Mouse (Mus musculus) forebrain, embryonic 11.5 days (tissue): ENCODE measurements around the gene Oxnad1. TPM values are rescaled to one million over a fixed set of nuclear protein-coding genes. Genes with fewer than 3 reads are reported as not detected.
"Not testable (repeated sequence)": the region's sequence is repeated elsewhere in the genome, so short reads cannot be mapped to it uniquely, and the experiment has no call there.

Experiments used
- ATAC-seq: fragments of 200-750 bp; cut with Nextera tagmentation; replicated peaks from 2 replicates; pipeline ENCODE4 v1.8.0; 2017; ENCODE audit warnings: moderate TSS enrichment; ENCODE audit not compliant: low FRiP score
- DNase-seq: peaks from one replicate; pipeline ENCODE4 v3.0.0-alpha.2; 2017; ENCODE audit warnings: low spot score
- H3K27ac ChIP-seq: fragments of 300-500 bp; sonication (generic); 2 replicates; pipeline ENCODE4 v1.5.1; 2014; ENCODE audit warnings: low read depth, low read length
- H3K27me3 ChIP-seq: fragments of 300-500 bp; sonication (generic); 2 replicates; pipeline ENCODE4 v1.6.1; 2014; ENCODE audit warnings: mild to moderate bottlenecking, low read length, mixed read lengths; ENCODE audit not compliant: control insufficient read depth, insufficient read depth
- H3K36me3 ChIP-seq: fragments of 300-500 bp; sonication (generic); 2 replicates; pipeline ENCODE4 v1.6.1; 2014; ENCODE audit warnings: mild to moderate bottlenecking, low read length, moderate library complexity, mixed read lengths; ENCODE audit not compliant: control insufficient read depth, insufficient read depth
- H3K4me1 ChIP-seq: fragments of 300-500 bp; sonication (generic); replicated peaks from 2 replicates; pipeline ENCODE4 v1.6.1; 2014; ENCODE audit warnings: low read length, mixed read lengths; ENCODE audit not compliant: control insufficient read depth, insufficient read depth
- H3K4me2 ChIP-seq: fragments of 300-500 bp; sonication (generic); 2 replicates; pipeline ENCODE4 v1.6.1; 2014; ENCODE audit warnings: low read depth, mild to moderate bottlenecking, low read length, moderate library complexity, mixed read lengths; ENCODE audit not compliant: severe bottlenecking
- H3K4me3 ChIP-seq: fragments of 300-500 bp; sonication (generic); 2 replicates; pipeline ENCODE4 v1.5.1; 2014; ENCODE audit warnings: low read depth, low read length
- H3K9ac ChIP-seq: fragments of 300-500 bp; sonication (generic); 2 replicates; pipeline ENCODE4 v1.6.1; 2014; ENCODE audit warnings: low read length
- H3K9me3 ChIP-seq: fragments of 300-500 bp; sonication (generic); 2 replicates; pipeline ENCODE4 v1.6.1; 2016; ENCODE audit warnings: low read length, mixed read lengths; ENCODE audit not compliant: control insufficient read depth
- WGBS: fragments of 180-500 bp; shearing (Covaris S2); extraction: QIAGEN DNeasy Blood & Tissue Kit; methylation state at CpG from one replicate; pipeline ENCODE4 v1.1.7; 2014; 5-methylcytosine and 5-hydroxymethylcytosine counted together
- polyA plus RNA-seq: library from polyadenylated mRNA; unstranded; fragments of >200 nt; fragmentation: Nextera tagmentation; extraction: Ambion mirVana; gene quantifications from 2 replicates; pipeline ENCODE4 v1.2.1, GENCODE M21; 2014

Gene Oxnad1
- polyA plus RNA-seq, 1 experiment from 2014 or later = 20.2 TPM

GRCm38 (mm10) chr14:32083466-32083865, 1.7 kb upstream of the Oxnad1 start:
- Histone ChIP-seq H3K4me1 (no peaks in the 10 kb centered on the region), H3K27me3 (no peaks in the 10 kb centered on the region), H3K9me3 (no peaks in the 10 kb centered on the region), H3K36me3 (peaks cover 11% of the 10 kb centered on the region; the same call in 1 of the 2 replicates), H3K9ac (no peak overlapping the region), H3K4me3 (no peak overlapping the region), H3K4me2 (no peak overlapping the region), H3K27ac (no peak overlapping the region)
- DNase-seq (no peak), ATAC-seq (no peak)
- 92% methylated on average over 2 of the region's 2 CpGs for WGBS

DNA sequence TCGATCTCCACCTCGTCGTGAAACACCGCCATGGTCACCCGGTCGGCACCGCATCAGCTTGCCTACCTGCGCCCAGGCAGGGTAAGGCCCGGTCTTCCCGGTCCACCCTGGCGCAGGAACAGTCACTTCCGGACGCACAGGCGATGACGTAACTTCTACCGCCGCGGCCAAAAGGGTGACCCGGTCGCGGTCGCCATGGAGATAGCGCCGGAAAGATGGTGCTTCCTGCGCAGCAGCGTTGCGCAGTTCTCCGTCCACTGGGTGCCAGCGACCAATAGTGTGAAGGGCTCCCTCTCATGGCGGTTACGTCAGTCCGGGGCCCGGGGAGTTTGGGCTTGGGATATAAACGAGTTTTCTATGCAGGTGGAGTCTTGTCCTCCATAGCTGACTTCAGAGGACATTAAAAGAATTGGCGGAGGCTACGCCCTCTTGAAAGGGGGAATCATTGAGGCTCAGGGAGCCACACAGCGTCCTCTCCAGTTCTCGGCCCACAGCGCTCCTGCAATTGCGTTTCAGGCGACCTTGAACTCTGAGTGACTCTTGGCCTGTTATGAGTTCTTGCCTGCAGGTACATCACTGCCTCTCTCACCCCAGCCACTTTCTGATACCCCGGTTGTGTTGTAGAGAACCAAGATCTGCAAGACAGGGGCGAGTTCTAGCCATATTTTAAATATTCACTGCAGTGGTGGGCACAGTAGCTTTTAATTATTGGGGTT, 470 bp downstream of the Oxnad1 start, which contains the start of gene Dph3:
TSS of gene Dph3 (minus strand) at position 244 of the 716 bp plus-strand sequence.
- H3K36me3 ChIP-seq = peaks cover 11% of the 10 kb centered on the region; the same call in 1 of the 2 replicates
- peak within 1 kb of the TSS; percentile 60; the same call in 1 of the 2 replicates for H3K27ac ChIP-seq
- H3K9me3 ChIP-seq = no peaks in the 10 kb centered on the region
- H3K4me3 ChIP-seq = peak within 1 kb of the TSS; percentile 46
- peak; percentile 99 for DNase-seq
- H3K27me3 ChIP-seq = no peaks in the 10 kb centered on the region
- ATAC-seq = peak; percentile 98
- under 1% methylated on average over 43 of the region's 43 CpGs for WGBS
- no peaks in the 10 kb centered on the region for H3K4me1 ChIP-seq
- H3K9ac ChIP-seq = peak within 1 kb of the TSS; percentile 60
- peak within 1 kb of the TSS; percentile 57 for H3K4me2 ChIP-seq

DNA sequence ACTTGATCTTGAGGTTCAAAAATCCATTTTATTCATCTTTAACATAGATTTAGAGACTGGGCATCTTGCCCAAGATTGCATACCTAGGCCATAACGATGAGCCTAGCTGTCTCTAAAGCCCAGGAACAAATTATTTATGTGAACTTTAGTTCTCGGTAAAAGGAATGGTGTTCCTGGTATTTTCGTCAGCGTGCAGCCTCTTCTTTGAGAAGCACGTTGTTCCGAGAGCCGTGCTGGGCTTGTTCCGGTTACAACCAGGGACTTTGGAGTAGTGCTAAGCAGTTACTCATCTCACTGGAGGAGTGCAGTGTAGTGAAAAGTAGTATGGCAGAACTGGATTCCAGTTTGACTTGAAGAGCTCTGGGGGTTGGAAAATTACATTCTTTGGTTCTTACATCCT, 1.1 kb downstream of the Oxnad1 start:
- Histone ChIP-seq H3K9ac (peak overlapping the region; percentile 60), H3K4me3 (peak overlapping the region; percentile 46), H3K4me2 (peak overlapping the region; percentile 57), H3K27me3 (no peaks in the 10 kb centered on the region), H3K27ac (no peak overlapping the region), H3K9me3 (no peaks in the 10 kb centered on the region), H3K36me3 (peaks cover 11% of the 10 kb centered on the region; the same call in 1 of the 2 replicates), H3K4me1 (no peaks in the 10 kb centered on the region)
- DNase-seq (no peak), ATAC-seq (no peak)
- WGBS = 43% methylated on average over 8 of the region's 8 CpGs

GRCm38 (mm10) chr14:32087584-32088248, 2.5 kb downstream of the Oxnad1 start:
- H3K36me3 ChIP-seq, H3K9ac ChIP-seq, H3K27me3 ChIP-seq, H3K4me2 ChIP-seq, ATAC-seq, H3K4me3 ChIP-seq, H3K4me1 ChIP-seq, H3K27ac ChIP-seq, H3K9me3 ChIP-seq, DNase-seq: not testable (repeated sequence)
- 88% methylated on average over 7 of the region's 7 CpGs for WGBS

DNA sequence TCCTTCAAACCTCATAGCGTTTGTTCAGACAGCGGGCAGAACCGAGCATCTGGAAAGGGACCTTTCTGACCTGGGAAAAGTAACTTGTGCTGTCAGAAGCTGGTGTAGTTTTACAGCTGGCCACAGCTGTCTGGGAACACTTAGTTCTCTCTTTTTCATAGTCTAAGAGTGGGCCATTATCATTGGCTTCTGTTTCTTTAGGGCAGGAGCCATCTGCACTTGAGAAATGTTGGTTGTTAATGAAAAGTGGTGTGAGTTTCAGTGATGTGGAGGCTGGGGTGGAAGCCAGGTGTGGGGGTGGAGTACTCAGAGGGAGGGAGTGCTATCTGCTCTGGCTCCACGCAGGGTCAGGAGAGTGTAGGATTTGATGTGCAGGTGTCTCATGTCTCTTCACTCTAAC, 6.0 kb downstream of the Oxnad1 start:
- H3K27ac ChIP-seq = no peak overlapping the region

DNA sequence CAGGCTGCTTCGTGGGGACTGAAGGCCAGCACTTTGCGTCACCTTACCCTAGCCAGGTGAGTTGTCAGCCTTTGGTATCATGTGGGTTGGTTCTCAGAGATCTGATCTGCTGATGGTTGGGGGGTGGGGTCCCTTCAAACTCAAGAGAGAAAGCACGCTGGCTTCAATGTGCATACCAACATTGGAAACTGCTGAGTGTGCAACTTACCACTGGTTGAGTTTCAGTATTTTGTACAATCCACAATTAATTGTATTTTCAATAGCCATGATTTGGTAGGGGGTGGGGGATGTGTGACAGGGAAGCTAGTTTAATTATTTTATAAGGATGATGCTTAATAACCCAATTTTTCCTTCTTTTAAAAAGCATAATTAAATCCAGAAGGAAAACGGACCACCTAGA, 6.5 kb downstream of the Oxnad1 start:
- no peak for ATAC-seq
- WGBS = 86% methylated on average over 4 of the region's 4 CpGs
- Histone ChIP-seq H3K27ac (no peak overlapping the region), H3K27me3 (no peaks in the 10 kb centered on the region), H3K4me2 (no peak overlapping the region), H3K4me3 (no peak overlapping the region), H3K36me3 (no peaks in the 10 kb centered on the region; the same call in 1 of the 2 replicates), H3K9ac (no peak overlapping the region), H3K9me3 (no peaks in the 10 kb centered on the region), H3K4me1 (no peaks in the 10 kb centered on the region)
- no peak for DNase-seq

More for the DNA sequence above, 6.0 kb downstream of the Oxnad1 start:
- no peak overlapping the region for H3K4me2 ChIP-seq
- H3K4me1 ChIP-seq = no peaks in the 10 kb centered on the region
- DNase-seq (peak; percentile 42), ATAC-seq (no peak)
- no peak overlapping the region for H3K9ac ChIP-seq
- H3K4me3 ChIP-seq = no peak overlapping the region
- no peaks in the 10 kb centered on the region for H3K27me3 ChIP-seq
- 81% methylated on average over 4 of the region's 4 CpGs for WGBS
- H3K36me3 ChIP-seq = no peaks in the 10 kb centered on the region; the same call in 1 of the 2 replicates
- H3K9me3 ChIP-seq = no peaks in the 10 kb centered on the region

DNA sequence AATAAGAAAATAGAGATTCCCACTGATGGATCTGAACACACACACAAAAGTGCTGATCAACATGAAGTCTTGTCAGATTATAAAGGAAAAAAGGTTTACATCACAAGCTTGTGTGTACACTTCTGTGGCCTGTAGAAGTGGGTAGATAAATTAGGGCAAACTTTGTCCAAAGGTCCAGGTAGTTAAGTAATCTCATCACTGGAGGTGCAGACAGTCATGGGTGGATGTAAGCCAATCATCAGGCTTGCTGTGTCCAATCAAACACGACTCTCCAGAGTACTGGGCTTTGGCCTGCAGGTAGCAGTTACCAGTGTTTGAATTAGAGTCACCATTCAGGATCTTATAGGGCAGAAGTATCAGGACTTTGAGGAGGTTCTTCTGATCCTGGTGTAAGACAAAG, 7.8 kb downstream of the Oxnad1 start:
- no peaks in the 10 kb centered on the region for H3K27me3 ChIP-seq
- DNase-seq = no peak
- no peak overlapping the region for H3K27ac ChIP-seq
- no peak overlapping the region for H3K4me3 ChIP-seq
- WGBS = 68% methylated on average over 1 of the region's 1 CpGs
- H3K36me3 ChIP-seq = no peaks in the 10 kb centered on the region; the same call in 1 of the 2 replicates
- no peak overlapping the region for H3K4me2 ChIP-seq
- no peaks in the 10 kb centered on the region for H3K9me3 ChIP-seq
- H3K9ac ChIP-seq = no peak overlapping the region
- no peak for ATAC-seq
- H3K4me1 ChIP-seq = no peaks in the 10 kb centered on the region

DNA sequence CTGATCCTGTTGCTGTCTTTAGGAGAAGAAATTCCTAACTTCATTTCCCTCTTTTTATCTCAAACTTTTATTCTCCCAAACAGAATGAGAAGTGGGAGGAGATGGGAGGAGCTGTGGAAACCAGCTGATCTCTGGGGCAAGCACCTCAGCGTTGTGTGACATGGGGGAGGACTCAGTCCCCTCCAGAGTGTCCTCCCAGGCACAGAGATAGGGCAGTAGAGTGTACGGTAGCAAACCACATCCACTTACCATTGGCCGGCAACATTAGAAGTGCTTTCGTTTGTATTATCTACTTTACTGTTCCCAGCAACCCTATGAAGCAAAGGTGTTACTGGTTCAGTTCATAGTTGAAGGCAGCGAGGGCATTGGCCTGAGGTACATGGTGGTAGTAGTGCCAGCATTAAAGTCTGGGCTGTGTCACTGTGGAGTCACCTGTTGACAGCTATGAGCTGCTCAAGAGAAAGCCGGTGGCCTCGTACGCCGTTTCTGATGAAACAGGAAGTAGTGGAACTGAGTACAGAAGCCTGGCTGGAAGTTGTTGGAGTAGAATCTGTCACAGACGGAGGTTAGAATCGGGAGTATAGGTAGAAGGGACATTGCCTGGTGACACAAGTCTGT, 8.4 kb downstream of the Oxnad1 start:
- no peaks in the 10 kb centered on the region; the same call in 1 of the 2 replicates for H3K36me3 ChIP-seq
- H3K4me2 ChIP-seq = no peak overlapping the region
- no peak overlapping the region for H3K27ac ChIP-seq
- DNase-seq (peak; percentile 27), ATAC-seq (no peak)
- no peaks in the 10 kb centered on the region for H3K9me3 ChIP-seq
- H3K27me3 ChIP-seq = no peaks in the 10 kb centered on the region
- WGBS = 92% methylated on average over 11 of the region's 11 CpGs
- no peak overlapping the region for H3K9ac ChIP-seq
- no peak overlapping the region for H3K4me3 ChIP-seq
- no peaks in the 10 kb centered on the region for H3K4me1 ChIP-seq
